Mouse (Mus musculus): ENCODE results near the gene Opn4.

GRCm38 (mm10) chr14:34552226-34552625, 47.7 kb downstream of the Opn4 start:
- TF ChIP-seq EP300 (IDR thresholded peaks at IDR 0.05; ENCODE audit: low read depth in 1 of 2, low read length in 2 of 2) (no peak), MAFK (IDR thresholded peaks at IDR 0.05; ENCODE audit: borderline replicate concordance, low read depth, low read length) (no peak), JUND (IDR thresholded peaks at IDR 0.05; ENCODE audit: low read depth, low read length) (no peak), CTCF (IDR thresholded peaks at IDR 0.05 in 2 of 3, conservative IDR thresholded peaks at IDR 0.05 in 1 of 3; ENCODE audit: control insufficient read depth in 1 of 3, insufficient read depth in 1 of 3, low read depth in 2 of 3, low read length in 3 of 3, poor library complexity in 1 of 3, severe bottlenecking in 1 of 3) (no peak), GATA1 (IDR thresholded peaks at IDR 0.05; ENCODE audit: low read depth, low read length) (no peak), POLR2A (IDR thresholded peaks at IDR 0.05; ENCODE audit: control insufficient read depth in 1 of 2, insufficient read depth in 1 of 2, low read depth in 1 of 2, low read length in 2 of 2, poor library complexity in 1 of 2) (no peak), SIN3A (IDR thresholded peaks at IDR 0.05; ENCODE audit: low read length) (no peak)

All from MEL (cell line).